Mouse (Mus musculus): ENCODE data around the gene Cdh13.

DNA sequence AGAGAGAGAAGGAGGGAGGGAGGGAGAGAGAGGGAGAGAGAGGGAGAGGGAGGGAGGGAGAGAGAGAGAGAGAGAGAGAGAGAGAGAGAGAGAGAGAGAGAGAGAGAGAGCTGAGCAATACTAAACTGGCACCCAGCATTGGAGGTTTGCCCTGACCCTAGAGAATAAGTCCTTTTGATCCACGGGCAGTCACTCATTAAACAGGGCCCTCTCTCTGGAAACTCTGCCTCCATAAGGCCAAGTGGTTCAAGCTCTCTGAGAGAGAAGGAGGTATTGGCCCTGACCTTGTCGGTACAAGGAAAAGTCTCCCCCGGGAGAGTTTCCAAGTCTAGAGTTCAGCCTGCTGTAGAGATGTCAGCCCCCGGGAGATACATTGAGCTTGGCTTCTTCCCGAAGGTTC lies 564.5 kb downstream of the Cdh13 start:
- TF ChIP-seq CTCF (IDR thresholded peaks at IDR 0.05; ENCODE audit: control insufficient read depth, insufficient read depth, insufficient read length) (no peak), CEBPB (IDR thresholded peaks at IDR 0.05; ENCODE audit: low read depth) (no peak), MYOG (IDR thresholded peaks at IDR 0.05; ENCODE audit: control insufficient read depth, extremely low read depth, insufficient read length) (no peak), USF1 (IDR thresholded peaks at IDR 0.05; ENCODE audit: low read depth) (no peak), MAX (IDR thresholded peaks at IDR 0.05) (no peak), MYOD1 (IDR thresholded peaks at IDR 0.05; ENCODE audit: control insufficient read depth, insufficient read length, low read depth) (no peak)
